Mouse (Mus musculus): ENCODE results near the gene Lrrc8d.
"Not testable (repeated sequence)": the region's sequence is repeated elsewhere in the genome, so short reads cannot be mapped to it uniquely, and the experiment has no call there.

Gene Lrrc8d

GRCm38 (mm10) chr5:105684861-105685600 is 14.7 kb upstream of the Lrrc8d start:
- in situ Hi-C loops (cut with MboI, MseI): loop anchor here (5.0 kb wide), 1 partner anchor 187 kb away; no protein-coding TSS in a partner anchor

GRCm38 (mm10) chr5:105685780-105686305 is 13.9 kb upstream of the Lrrc8d start:
- in situ Hi-C loops (cut with MboI, MseI): not testable (repeated sequence)

GRCm38 (mm10) chr5:105686331-105686995 is 13.3 kb upstream of the Lrrc8d start:
- in situ Hi-C loops (cut with MboI, MseI): no loop called here

- in situ Hi-C loops (cut with MboI, MseI): no loop called here
These were observed 9.0 kb upstream of the Lrrc8d start for GRCm38 (mm10) chr5:105690502-105691454.

GRCm38 (mm10) chr5:105691645-105692044 is 8.1 kb upstream of the Lrrc8d start:
- in situ Hi-C loops (cut with MboI, MseI): no loop called here

- in situ Hi-C loops (cut with MboI, MseI): no loop called here
These were observed 5.3 kb upstream of the Lrrc8d start for GRCm38 (mm10) chr5:105694339-105694930.

GRCm38 (mm10) chr5:105696049-105696448 is 3.7 kb upstream of the Lrrc8d start:
- in situ Hi-C loops (cut with MboI, MseI): no loop called here

GRCm38 (mm10) chr5:105697886-105698285 is 1.9 kb upstream of the Lrrc8d start:
- in situ Hi-C loops (cut with MboI, MseI): no loop called here

GRCm38 (mm10) chr5:105698694-105699093 is 1.1 kb upstream of the Lrrc8d start:
- in situ Hi-C loops (cut with MboI, MseI): no loop called here

GRCm38 (mm10) chr5:105700070-105700851 is 492 bp downstream of the Lrrc8d start:
- in situ Hi-C loops (cut with MboI, MseI): no loop called here

GRCm38 (mm10) chr5:105701326-105701725 is 1.6 kb downstream of the Lrrc8d start:
- in situ Hi-C loops (cut with MboI, MseI): no loop called here

GRCm38 (mm10) chr5:105701844-105702243 is 2.1 kb downstream of the Lrrc8d start:
- in situ Hi-C loops (cut with MboI, MseI): no loop called here

- in situ Hi-C loops (cut with MboI, MseI): no loop called here
These were observed 3.0 kb downstream of the Lrrc8d start for GRCm38 (mm10) chr5:105702580-105703285.

GRCm38 (mm10) chr5:105703286-105703655 is 3.5 kb downstream of the Lrrc8d start:
- in situ Hi-C loops (cut with MboI, MseI): no loop called here

GRCm38 (mm10) chr5:105704573-105704972 is 4.8 kb downstream of the Lrrc8d start:
- in situ Hi-C loops (cut with MboI, MseI): no loop called here

- in situ Hi-C loops (cut with MboI, MseI): loop anchor here (5.0 kb wide), 1 partner anchor 41 kb away; no protein-coding TSS in a partner anchor
These were observed 6.9 kb downstream of the Lrrc8d start for GRCm38 (mm10) chr5:105706635-105707034.

- in situ Hi-C loops (cut with MboI, MseI): loop anchor here (5.0 kb wide), 1 partner anchor 39 kb away; no protein-coding TSS in a partner anchor
These were observed 8.5 kb downstream of the Lrrc8d start for GRCm38 (mm10) chr5:105708276-105708675.

GRCm38 (mm10) chr5:105710473-105710872 is 10.7 kb downstream of the Lrrc8d start:
- in situ Hi-C loops (cut with MboI, MseI): no loop called here

- in situ Hi-C loops (cut with MboI, MseI): no loop called here
These were observed 14.7 kb downstream of the Lrrc8d start for GRCm38 (mm10) chr5:105714446-105714845.

- in situ Hi-C loops (cut with MboI, MseI): no loop called here
These were observed 15.3 kb downstream of the Lrrc8d start for GRCm38 (mm10) chr5:105715095-105715494.
